Mouse (Mus musculus) kidney, postnatal 0 days (tissue): ENCODE results near the gene Pcdh7. TPM values are rescaled to one million over a fixed set of nuclear protein-coding genes. Genes with fewer than 3 reads are reported as not detected.

Experiments
- ATAC-seq: fragments of 200-750 bp; cut with Nextera tagmentation; replicated peaks from 2 replicates; pipeline ENCODE4 v1.8.0; 2017; ENCODE audit warnings: low read depth, moderate number of reproducible peaks, moderate TSS enrichment, moderate library complexity; ENCODE audit not compliant: low FRiP score
- DNase-seq: peaks from one replicate; pipeline ENCODE4 v3.0.0-alpha.2; 2016; ENCODE audit warnings: low spot score
- H3K27ac ChIP-seq: fragments of 300-500 bp; sonication (generic); 2 replicates; pipeline ENCODE4 v1.5.1; 2014; ENCODE audit warnings: mild to moderate bottlenecking
- H3K27me3 ChIP-seq: fragments of 300-500 bp; sonication (generic); 2 replicates; pipeline ENCODE4 v1.6.1; 2014; ENCODE audit warnings: low read length, mixed read lengths; ENCODE audit not compliant: insufficient read depth
- H3K36me3 ChIP-seq: fragments of 300-500 bp; sonication (generic); 2 replicates; pipeline ENCODE4 v1.6.1; 2014; ENCODE audit warnings: low read length, mixed read lengths; ENCODE audit not compliant: insufficient read depth
- H3K4me1 ChIP-seq: fragments of 300-500 bp; sonication (generic); replicated peaks from 2 replicates; pipeline ENCODE4 v1.6.1; 2014; ENCODE audit warnings: antibody characterized with exemption, low read length, mixed read lengths; ENCODE audit not compliant: insufficient read depth
- H3K4me2 ChIP-seq: fragments of 300-500 bp; sonication (generic); 2 replicates; pipeline ENCODE4 v1.6.1; 2014; ENCODE audit warnings: mild to moderate bottlenecking, low read length, moderate library complexity, mixed read lengths
- H3K4me3 ChIP-seq: fragments of 300-500 bp; sonication (generic); replicated peaks from 2 replicates; pipeline ENCODE4 v1.5.1; 2014; ENCODE audit warnings: low read depth, low read length
- H3K9ac ChIP-seq: fragments of 300-500 bp; sonication (generic); 2 replicates; pipeline ENCODE4 v1.6.1; 2014; ENCODE audit warnings: low read depth, low read length
- H3K9me3 ChIP-seq: fragments of 300-500 bp; sonication (generic); replicated peaks from 2 replicates; pipeline ENCODE4 v1.6.1; 2016; ENCODE audit warnings: low read length, inconsistent platforms, mixed read lengths
- CTCF ChIP-seq: IDR thresholded peaks from 2 replicates; pipeline ENCODE4 v1.5.1; 2016; ENCODE audit warnings: antibody characterized with exemption, low read depth, mild to moderate bottlenecking, moderate library complexity
- WGBS: fragments of 180-500 bp; shearing (Covaris S2); extraction: QIAGEN DNeasy Blood & Tissue Kit; methylation state at CpG from one replicate; pipeline ENCODE4 v1.1.7; 2014; 5-methylcytosine and 5-hydroxymethylcytosine counted together
- polyA plus RNA-seq: library from polyadenylated mRNA; unstranded; fragments of >200 nt; fragmentation: Nextera tagmentation; extraction: Ambion mirVana; gene quantifications from 2 replicates; pipeline ENCODE4 v1.2.1, GENCODE M21; 2015

The Pcdh7 gene
- polyA plus RNA-seq, 1 experiment from 2014 or later, result 3.6 TPM

- Histone ChIP-seq H3K9ac (no peak overlapping the region), H3K9me3 (no peaks in the 10 kb centered on the region), H3K27me3 (no peaks in the 10 kb centered on the region), H3K4me3 (no peak overlapping the region), H3K27ac (no peak overlapping the region), H3K4me1 (no peaks in the 10 kb centered on the region), H3K36me3 (no peaks in the 10 kb centered on the region), H3K4me2 (no peak overlapping the region)
- no peak for ATAC-seq
- no peak for TF ChIP-seq CTCF
- DNase-seq, result no peak
- 44% methylated on average over 5 of the region's 5 CpGs for WGBS
Measured at GRCm38 (mm10) chr5:57803890-57804289, 86.1 kb downstream of the Pcdh7 start.

- Histone ChIP-seq H3K9ac (no peak overlapping the region), H3K27me3 (no peaks in the 10 kb centered on the region), H3K4me3 (no peak overlapping the region), H3K9me3 (no peaks in the 10 kb centered on the region), H3K4me1 (no peaks in the 10 kb centered on the region), H3K4me2 (no peak overlapping the region), H3K36me3 (no peaks in the 10 kb centered on the region), H3K27ac (no peak overlapping the region)
- no peak for ATAC-seq
- no peak for TF ChIP-seq CTCF
- no peak for DNase-seq
- 75% methylated on average over 2 of the region's 2 CpGs for WGBS
Measured at GRCm38 (mm10) chr5:57807350-57807749, 89.6 kb downstream of the Pcdh7 start.

DNA sequence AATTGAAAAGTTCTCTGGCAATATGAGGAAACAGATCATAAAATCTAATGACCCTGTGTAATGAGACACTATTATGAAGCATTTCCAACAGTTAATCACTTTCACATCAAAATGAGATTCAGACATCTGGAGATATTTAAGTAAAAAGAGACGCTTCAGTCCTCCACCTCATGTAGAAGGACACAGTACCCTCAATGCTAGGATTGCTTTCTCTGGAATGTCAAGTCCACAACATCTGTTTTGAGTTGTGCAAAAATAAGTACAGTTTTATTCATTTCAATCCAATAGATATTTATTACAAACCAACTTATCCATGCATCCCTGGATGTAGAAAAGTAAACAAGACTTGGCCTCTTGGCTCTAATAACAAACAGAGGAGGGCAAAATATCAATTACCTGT is 92.9 kb downstream of the Pcdh7 start:
- TF ChIP-seq CTCF, result no peak
- ATAC-seq, result no peak
- no peak for DNase-seq

DNA sequence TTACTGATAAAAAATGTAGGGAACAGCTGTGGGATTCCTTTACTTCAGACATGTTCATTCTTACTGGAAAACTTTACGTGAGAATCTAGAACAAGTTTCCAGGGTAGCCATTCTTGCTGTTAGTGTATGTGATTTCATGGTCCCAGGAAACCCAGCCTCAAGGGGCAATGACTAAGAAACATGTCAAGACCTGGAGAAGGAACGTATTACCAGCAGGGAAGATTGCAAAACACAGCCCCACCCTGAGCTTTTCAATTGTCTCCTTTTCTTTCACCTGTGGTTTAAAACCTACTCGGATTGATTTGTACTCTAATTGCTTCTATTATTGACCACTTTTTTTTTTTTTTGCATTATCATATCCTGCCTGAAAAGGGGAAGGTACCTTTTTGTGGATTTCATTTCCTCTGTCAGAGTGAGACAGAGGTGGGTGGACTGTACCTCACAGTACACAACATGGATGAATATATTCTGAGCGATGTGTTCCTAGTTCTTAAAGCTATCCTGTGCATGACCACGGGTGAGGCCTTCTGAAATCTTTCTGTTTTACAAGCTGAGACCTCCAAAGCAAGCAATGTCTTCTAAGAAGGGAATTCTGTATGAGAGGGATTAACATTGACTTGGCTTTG is 98.3 kb downstream of the Pcdh7 start:
- no peak overlapping the region for H3K9ac ChIP-seq
- 86% methylated on average over 5 of the region's 5 CpGs for WGBS
- no peak for TF ChIP-seq CTCF
- H3K27ac ChIP-seq, result no peak overlapping the region
- no peak for ATAC-seq
- no peaks in the 10 kb centered on the region for H3K36me3 ChIP-seq
- H3K4me2 ChIP-seq, result no peak overlapping the region
- H3K4me1 ChIP-seq, result no peaks in the 10 kb centered on the region
- no peak for DNase-seq
- H3K27me3 ChIP-seq, result no peaks in the 10 kb centered on the region
- H3K9me3 ChIP-seq, result no peaks in the 10 kb centered on the region
- H3K4me3 ChIP-seq, result no peak overlapping the region

More for the DNA sequence above, 92.9 kb downstream of the Pcdh7 start:
- no peak overlapping the region for H3K4me3 ChIP-seq
- H3K4me2 ChIP-seq, result no peak overlapping the region
- H3K9ac ChIP-seq, result no peak overlapping the region
- no peaks in the 10 kb centered on the region for H3K9me3 ChIP-seq
- H3K4me1 ChIP-seq, result no peaks in the 10 kb centered on the region
- no peaks in the 10 kb centered on the region for H3K27me3 ChIP-seq
- H3K36me3 ChIP-seq, result no peaks in the 10 kb centered on the region
- no peak overlapping the region for H3K27ac ChIP-seq
- 58% methylated on average over 1 of the region's 1 CpGs for WGBS

- Histone ChIP-seq H3K4me3 (no peak overlapping the region), H3K27ac (no peak overlapping the region), H3K4me2 (no peak overlapping the region), H3K27me3 (no peaks in the 10 kb centered on the region), H3K9me3 (no peaks in the 10 kb centered on the region), H3K9ac (no peak overlapping the region), H3K4me1 (no peaks in the 10 kb centered on the region), H3K36me3 (no peaks in the 10 kb centered on the region)
- 42% methylated on average over 2 of the region's 2 CpGs for WGBS
- ATAC-seq (no peak), DNase-seq (no peak)
- no peak for TF ChIP-seq CTCF
Measured at GRCm38 (mm10) chr5:57819788-57820187, 102.0 kb downstream of the Pcdh7 start.

- H3K4me1 ChIP-seq, result no peaks in the 10 kb centered on the region
- H3K4me3 ChIP-seq, result no peak overlapping the region
- H3K9me3 ChIP-seq, result no peaks in the 10 kb centered on the region
- WGBS, result 79% methylated on average over 8 of the region's 8 CpGs
- H3K9ac ChIP-seq, result no peak overlapping the region
- no peak overlapping the region for H3K4me2 ChIP-seq
- no peak for DNase-seq
- no peaks in the 10 kb centered on the region for H3K36me3 ChIP-seq
- TF ChIP-seq CTCF, result no peak
- no peaks in the 10 kb centered on the region for H3K27me3 ChIP-seq
- no peak overlapping the region for H3K27ac ChIP-seq
- no peak for ATAC-seq
Measured at GRCm38 (mm10) chr5:57821099-57821498, 103.3 kb downstream of the Pcdh7 start.

GRCm38 (mm10) chr5:57828437-57828836 is 110.7 kb downstream of the Pcdh7 start:
- H3K4me3 ChIP-seq, result no peak overlapping the region
- no peaks in the 10 kb centered on the region for H3K9me3 ChIP-seq
- H3K9ac ChIP-seq, result no peak overlapping the region
- H3K4me2 ChIP-seq, result no peak overlapping the region
- no peaks in the 10 kb centered on the region for H3K4me1 ChIP-seq
- TF ChIP-seq CTCF, result no peak
- no peaks in the 10 kb centered on the region for H3K27me3 ChIP-seq
- no peak for ATAC-seq
- H3K27ac ChIP-seq, result no peak overlapping the region
- no peaks in the 10 kb centered on the region for H3K36me3 ChIP-seq
- 93% methylated on average over 3 of the region's 3 CpGs for WGBS
- no peak for DNase-seq
